Mouse (Mus musculus) spleen, adult 2 months (tissue): ENCODE measurements around the gene Fbxl17.

Experiments
- CTCF ChIP-seq: fragments of 200-500 bp; IDR thresholded peaks from 2 replicates; pipeline ENCODE4 v1.5.1; 2011; ENCODE audit warnings: mild to moderate bottlenecking, inconsistent platforms; ENCODE audit not compliant: insufficient read depth, insufficient read length, insufficient replicate concordance; ENCODE audit errors: extremely low read depth
- POLR2A ChIP-seq: fragments of 200-500 bp; IDR thresholded peaks from 2 replicates; pipeline ENCODE4 v1.6.1; 2011; ENCODE audit warnings: low read depth, low read length, inconsistent platforms

- TF ChIP-seq POLR2A (no peak), CTCF (no peak)
Observed at GRCm38 (mm10) chr17:63012571-63012923, 487.3 kb downstream of the Fbxl17 start.
